Mouse (Mus musculus): ENCODE measurements around the gene Egf. TPM values are rescaled to one million over a fixed set of nuclear protein-coding genes. Genes with fewer than 3 reads are reported as not detected.
A peak's percentile ranks its signal among the peaks of the same experiment; 100 is the strongest.

Gene Egf
- total RNA-seq, 2 experiments from 2014 or later = 2.4 to 3.5 TPM

DNA sequence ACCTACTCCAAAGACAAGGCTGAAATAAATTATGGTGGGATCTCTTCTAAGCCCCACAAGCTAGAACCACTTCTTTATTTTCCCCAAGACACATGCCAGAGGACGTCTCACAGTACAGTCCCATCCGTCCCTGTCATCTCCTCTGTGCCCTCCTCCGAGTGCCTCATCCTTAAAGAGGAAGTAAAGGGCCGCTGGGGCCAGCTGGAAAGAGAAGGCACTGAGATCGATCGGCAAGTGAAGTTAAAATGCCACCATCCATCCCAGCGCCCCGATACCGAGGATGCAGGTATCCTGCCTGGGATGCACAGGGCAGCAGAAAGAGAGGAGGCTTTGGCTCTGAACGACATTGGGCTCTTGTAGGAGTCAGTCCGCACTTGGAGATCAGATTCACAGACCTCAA lies 97.3 kb downstream of the Egf start:
- DNase-seq = no peak
- intact Hi-C loops (cut with DNase I) = no loop called here

- intact Hi-C loops (cut with DNase I) = no loop called here
- DNase-seq = no peak
Measured at GRCm38 (mm10) chr3:129657222-129657621, 97.9 kb downstream of the Egf start.

- DNase-seq = no peak
- intact Hi-C loops (cut with DNase I) = no loop called here
Measured at GRCm38 (mm10) chr3:129656540-129656939, 98.6 kb downstream of the Egf start.

DNA sequence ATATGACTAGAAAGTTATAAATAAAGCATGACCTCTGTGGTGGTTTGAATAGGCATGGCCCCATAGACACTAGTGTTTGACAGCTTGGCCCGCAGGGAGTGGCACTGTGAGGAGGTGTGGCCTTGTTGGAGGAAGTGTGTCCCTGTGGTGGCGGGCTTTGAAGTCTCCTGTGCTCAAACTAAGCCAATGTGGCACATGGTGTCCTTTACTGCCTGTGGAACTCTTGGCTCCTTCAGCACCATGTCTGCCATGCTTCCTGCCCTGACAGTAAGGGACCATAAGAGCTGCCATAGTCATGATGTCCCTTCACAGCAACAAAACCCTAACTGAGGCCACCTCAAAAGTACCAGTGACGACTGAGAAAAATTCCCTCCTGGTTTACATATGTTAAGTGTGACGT lies 102.6 kb downstream of the Egf start:
- intact Hi-C loops (cut with DNase I) = no loop called here
- DNase-seq = no peak

- DNase-seq = no peak
- intact Hi-C loops (cut with DNase I) = no loop called here
Measured at GRCm38 (mm10) chr3:129651765-129652164, 103.4 kb downstream of the Egf start.

- DNase-seq = no peak
- intact Hi-C loops (cut with DNase I) = no loop called here
Measured at GRCm38 (mm10) chr3:129650931-129651330, 104.2 kb downstream of the Egf start.

- intact Hi-C loops (cut with DNase I) = no loop called here
- no peak for DNase-seq
Measured at GRCm38 (mm10) chr3:129650293-129650612, 104.9 kb downstream of the Egf start.

GRCm38 (mm10) chr3:129649586-129650292 lies 105.4 kb downstream of the Egf start:
- intact Hi-C loops (cut with DNase I) = no loop called here
- DNase-seq = peak; percentile 22 to 33

GRCm38 (mm10) chr3:129648598-129648997 lies 106.5 kb downstream of the Egf start:
- no peak for DNase-seq
- intact Hi-C loops (cut with DNase I) = no loop called here

- intact Hi-C loops (cut with DNase I) = no loop called here
- DNase-seq = no peak
Measured at GRCm38 (mm10) chr3:129647312-129647711, 107.8 kb downstream of the Egf start.

- no peak for DNase-seq
- intact Hi-C loops (cut with DNase I) = no loop called here
Measured at GRCm38 (mm10) chr3:129646781-129647180, 108.3 kb downstream of the Egf start.

- no peak for DNase-seq
- intact Hi-C loops (cut with DNase I) = no loop called here
Measured at GRCm38 (mm10) chr3:129645409-129645808, 109.7 kb downstream of the Egf start.

GRCm38 (mm10) chr3:129641621-129642020 lies 113.5 kb downstream of the Egf start:
- intact Hi-C loops (cut with DNase I) = no loop called here
- no peak for DNase-seq

DNA sequence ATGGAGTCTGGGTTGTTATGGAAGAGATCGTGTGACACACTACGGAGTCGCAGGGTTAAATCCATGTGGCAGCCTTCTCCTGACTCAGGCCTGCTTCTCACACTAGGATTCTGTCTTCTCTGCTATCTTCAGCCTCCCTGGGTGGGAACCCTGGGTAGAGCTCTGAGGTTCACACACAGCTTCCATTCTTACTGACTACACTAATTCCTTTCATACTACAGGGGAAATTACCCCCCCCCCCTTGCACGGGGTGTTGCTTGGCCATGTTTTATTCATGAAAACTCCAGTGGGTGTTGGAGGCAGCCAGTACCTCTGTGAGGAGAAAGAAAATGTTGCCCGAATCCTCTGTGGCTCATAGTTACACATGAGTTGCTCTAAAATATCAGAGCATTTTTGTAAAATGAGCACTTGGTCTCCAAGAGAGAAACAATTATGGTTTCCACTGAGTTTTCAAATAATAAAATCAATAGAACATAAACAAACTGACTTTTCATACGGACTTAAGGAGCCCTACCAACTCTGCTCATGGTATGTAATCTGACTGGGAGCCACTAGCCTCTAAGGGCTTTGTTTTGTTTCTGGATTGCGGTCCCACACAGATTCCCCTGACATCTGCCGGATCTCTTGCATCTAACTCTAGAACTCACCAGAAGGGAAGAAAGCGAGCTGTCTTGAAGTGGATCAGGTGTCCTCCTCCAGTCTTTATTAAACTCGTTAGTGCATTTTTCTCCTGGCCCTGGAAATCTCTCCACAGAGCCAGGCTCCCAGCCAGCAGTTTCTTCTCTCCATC lies 114.7 kb downstream of the Egf start:
- DNase-seq = no peak
- intact Hi-C loops (cut with DNase I) = no loop called here

GRCm38 (mm10) chr3:129639701-129640100 lies 115.4 kb downstream of the Egf start:
- DNase-seq = no peak
- intact Hi-C loops (cut with DNase I) = no loop called here

- no peak for DNase-seq
- intact Hi-C loops (cut with DNase I) = no loop called here
Measured at GRCm38 (mm10) chr3:129637446-129637845, 117.7 kb downstream of the Egf start.

- intact Hi-C loops (cut with DNase I) = loop anchor here (5.0 kb wide), 2 partner anchors 102 to 327 kb away; partner anchors contain the start of gene Elovl6
- DNase-seq = no peak
Measured at GRCm38 (mm10) chr3:129634260-129634901, 120.7 kb downstream of the Egf start.

GRCm38 (mm10) chr3:129633518-129633917 lies 121.6 kb downstream of the Egf start:
- no peak for DNase-seq
- intact Hi-C loops (cut with DNase I) = loop anchor here (5.0 kb wide), 2 partner anchors 101 to 326 kb away; partner anchors contain the start of gene Elovl6

GRCm38 (mm10) chr3:129631857-129632256 lies 123.3 kb downstream of the Egf start:
- DNase-seq = no peak
- intact Hi-C loops (cut with DNase I) = loop anchor here (5.0 kb wide), 2 partner anchors 100 to 325 kb away; partner anchors contain the start of gene Elovl6

GRCm38 (mm10) chr3:129631018-129631417 lies 124.1 kb downstream of the Egf start:
- intact Hi-C loops (cut with DNase I) = loop anchor here (5.0 kb wide), 2 partner anchors 99 to 324 kb away; partner anchors contain the start of gene Elovl6

More at GRCm38 (mm10) chr3:129631018-129631417, 124.1 kb downstream of the Egf start:
- DNase-seq = no peak
